Mouse (Mus musculus): Measurements from ENCODE around the gene Prkaa2. TPM values are rescaled to one million over a fixed set of nuclear protein-coding genes. Genes with fewer than 3 reads are reported as not detected.
A peak's percentile ranks its signal among the peaks of the same experiment; 100 is the strongest.

Prkaa2 gene
- polyA plus RNA-seq, 1 experiment from 2014 or later: 1.7 TPM

- 85% methylated on average over 9 of the region's 9 CpGs for WGBS
- Histone ChIP-seq H3K4me3 (no peak overlapping the region), H3K9me3 (no peaks in the 10 kb centered on the region), H3K27ac (no peak overlapping the region), H3K36me3 (replicated peaks) (no peaks in the 10 kb centered on the region), H3K4me1 (no peaks in the 10 kb centered on the region), H3K27me3 (ENCODE audit: poor library complexity, severe bottlenecking) (no peaks in the 10 kb centered on the region)
- no peak for DNase-seq (ENCODE audit: extremely low spot score, low spot score)
Observed at GRCm38 (mm10) chr4:105131756-105132314, 22.1 kb upstream of the Prkaa2 start.

GRCm38 (mm10) chr4:105129212-105129611 lies 19.5 kb upstream of the Prkaa2 start:
- no peaks in the 10 kb centered on the region for H3K9me3 ChIP-seq
- no peaks in the 10 kb centered on the region for H3K36me3 ChIP-seq (replicated peaks)
- no peak overlapping the region for H3K4me3 ChIP-seq
- H3K27ac ChIP-seq: no peak overlapping the region
- WGBS: 83% methylated on average over 7 of the region's 7 CpGs
- no peak for DNase-seq (ENCODE audit: extremely low spot score, low spot score)
- H3K27me3 ChIP-seq (ENCODE audit: poor library complexity, severe bottlenecking): no peaks in the 10 kb centered on the region
- H3K4me1 ChIP-seq: no peaks in the 10 kb centered on the region

- no peaks in the 10 kb centered on the region for H3K36me3 ChIP-seq (replicated peaks)
- no peak overlapping the region for H3K27ac ChIP-seq
- peak; percentile 47 for DNase-seq (ENCODE audit: extremely low spot score, low spot score)
- no peaks in the 10 kb centered on the region for H3K27me3 ChIP-seq (ENCODE audit: poor library complexity, severe bottlenecking)
- 53% methylated on average over 8 of the region's 8 CpGs for WGBS
- no peaks in the 10 kb centered on the region for H3K9me3 ChIP-seq
- no peak overlapping the region for H3K4me3 ChIP-seq
- H3K4me1 ChIP-seq: 0 out of 2 replicates have a peak, but pooled peaks cover 4% of the 10 kb centered on the region
Observed at GRCm38 (mm10) chr4:105122429-105122828, 12.7 kb upstream of the Prkaa2 start.

GRCm38 (mm10) chr4:105121081-105121480 lies 11.4 kb upstream of the Prkaa2 start:
- DNase-seq (ENCODE audit: extremely low spot score, low spot score): no peak
- 87% methylated on average over 6 of the region's 6 CpGs for WGBS
- Histone ChIP-seq H3K36me3 (replicated peaks) (no peaks in the 10 kb centered on the region), H3K27me3 (ENCODE audit: poor library complexity, severe bottlenecking) (no peaks in the 10 kb centered on the region), H3K4me3 (no peak overlapping the region), H3K9me3 (no peaks in the 10 kb centered on the region), H3K27ac (no peak overlapping the region), H3K4me1 (0 out of 2 replicates have a peak, but pooled peaks cover 4% of the 10 kb centered on the region)

GRCm38 (mm10) chr4:105113468-105113867 lies 3.8 kb upstream of the Prkaa2 start:
- DNase-seq (ENCODE audit: extremely low spot score, low spot score): no peak
- Histone ChIP-seq H3K27ac (no peak overlapping the region), H3K9me3 (no peaks in the 10 kb centered on the region), H3K4me1 (peaks cover 27% of the 10 kb centered on the region), H3K4me3 (no peak overlapping the region), H3K36me3 (replicated peaks) (no peaks in the 10 kb centered on the region), H3K27me3 (ENCODE audit: poor library complexity, severe bottlenecking) (peaks cover 20% of the 10 kb centered on the region)
- 76% methylated on average over 3 of the region's 3 CpGs for WGBS

GRCm38 (mm10) chr4:105113042-105113441 lies 3.4 kb upstream of the Prkaa2 start:
- no peak overlapping the region for H3K4me3 ChIP-seq
- 87% methylated on average over 5 of the region's 5 CpGs for WGBS
- H3K27me3 ChIP-seq (ENCODE audit: poor library complexity, severe bottlenecking): peaks cover 25% of the 10 kb centered on the region
- peaks cover 32% of the 10 kb centered on the region for H3K4me1 ChIP-seq
- no peaks in the 10 kb centered on the region for H3K36me3 ChIP-seq (replicated peaks)
- DNase-seq (ENCODE audit: extremely low spot score, low spot score): no peak
- H3K9me3 ChIP-seq: no peaks in the 10 kb centered on the region
- H3K27ac ChIP-seq: no peak overlapping the region

GRCm38 (mm10) chr4:105111770-105112169 lies 2.1 kb upstream of the Prkaa2 start:
- H3K4me3 ChIP-seq: no peak overlapping the region
- H3K27me3 ChIP-seq (ENCODE audit: poor library complexity, severe bottlenecking): peaks cover 34% of the 10 kb centered on the region
- H3K9me3 ChIP-seq: no peaks in the 10 kb centered on the region
- peaks cover 28% of the 10 kb centered on the region for H3K4me1 ChIP-seq
- H3K36me3 ChIP-seq (replicated peaks): no peaks in the 10 kb centered on the region
- no peak for DNase-seq (ENCODE audit: extremely low spot score, low spot score)
- 92% methylated on average over 11 of the region's 11 CpGs for WGBS
- no peak overlapping the region for H3K27ac ChIP-seq

- 55% methylated on average over 4 of the region's 4 CpGs for WGBS
- H3K27me3 ChIP-seq (ENCODE audit: poor library complexity, severe bottlenecking): peaks cover 34% of the 10 kb centered on the region
- no peak for DNase-seq (ENCODE audit: extremely low spot score, low spot score)
- H3K36me3 ChIP-seq (replicated peaks): no peaks in the 10 kb centered on the region
- peaks cover 28% of the 10 kb centered on the region for H3K4me1 ChIP-seq
- H3K9me3 ChIP-seq: no peaks in the 10 kb centered on the region
- no peak overlapping the region for H3K27ac ChIP-seq
- H3K4me3 ChIP-seq: peak overlapping the region; percentile 80; the same call in 1 of the 2 replicates
Observed at GRCm38 (mm10) chr4:105110684-105111035, 970 bp upstream of the Prkaa2 start.

- Histone ChIP-seq H3K27ac (peak overlapping the region; percentile 88), H3K9me3 (no peaks in the 10 kb centered on the region), H3K36me3 (replicated peaks) (no peaks in the 10 kb centered on the region), H3K27me3 (ENCODE audit: poor library complexity, severe bottlenecking) (peaks cover 34% of the 10 kb centered on the region), H3K4me1 (peaks cover 28% of the 10 kb centered on the region), H3K4me3 (peak overlapping the region; percentile 80)
- no peak for DNase-seq (ENCODE audit: extremely low spot score, low spot score)
- 2% methylated on average over 24 of the region's 24 CpGs for WGBS
Observed at GRCm38 (mm10) chr4:105109990-105110683, 447 bp upstream of the Prkaa2 start.

GRCm38 (mm10) chr4:105108641-105109198 lies 970 bp downstream of the Prkaa2 start:
- no peak overlapping the region for H3K27ac ChIP-seq
- peaks cover 28% of the 10 kb centered on the region for H3K4me1 ChIP-seq
- DNase-seq (ENCODE audit: extremely low spot score, low spot score): no peak
- 13% methylated on average over 5 of the region's 5 CpGs for WGBS
- no peaks in the 10 kb centered on the region for H3K36me3 ChIP-seq (replicated peaks)
- peaks cover 34% of the 10 kb centered on the region for H3K27me3 ChIP-seq (ENCODE audit: poor library complexity, severe bottlenecking)
- peak overlapping the region; percentile 80 for H3K4me3 ChIP-seq
- H3K9me3 ChIP-seq: no peaks in the 10 kb centered on the region

- Histone ChIP-seq H3K36me3 (replicated peaks) (no peaks in the 10 kb centered on the region), H3K4me1 (peaks cover 28% of the 10 kb centered on the region), H3K27me3 (ENCODE audit: poor library complexity, severe bottlenecking) (peaks cover 34% of the 10 kb centered on the region), H3K27ac (no peak overlapping the region), H3K4me3 (no peak overlapping the region), H3K9me3 (no peaks in the 10 kb centered on the region)
- no peak for DNase-seq (ENCODE audit: extremely low spot score, low spot score)
- WGBS: 53% methylated on average over 12 of the region's 12 CpGs
Observed at GRCm38 (mm10) chr4:105107943-105108640, 1.6 kb downstream of the Prkaa2 start.

- Histone ChIP-seq H3K4me3 (no peak overlapping the region), H3K36me3 (replicated peaks) (no peaks in the 10 kb centered on the region), H3K27me3 (ENCODE audit: poor library complexity, severe bottlenecking) (peaks cover 21% of the 10 kb centered on the region), H3K9me3 (no peaks in the 10 kb centered on the region), H3K4me1 (peaks cover 12% of the 10 kb centered on the region), H3K27ac (no peak overlapping the region)
- no peak for DNase-seq (ENCODE audit: extremely low spot score, low spot score)
- 92% methylated on average over 6 of the region's 6 CpGs for WGBS
Observed at GRCm38 (mm10) chr4:105104099-105104872, 5.4 kb downstream of the Prkaa2 start.
